Mouse (Mus musculus) myocyte (in vitro differentiated cells): ENCODE results near the gene Nr1i3.

Source experiments
- CEBPB ChIP-seq: IDR thresholded peaks from 2 replicates; pipeline ENCODE4 v1.6.1; 2011; ENCODE audit warnings: mild to moderate bottlenecking, moderate library complexity; ENCODE audit not compliant: poor library complexity, insufficient read depth, severe bottlenecking
- E2F4 ChIP-seq: IDR thresholded peaks from one replicate; pipeline ENCODE4 v1.6.1; 2011; ENCODE audit warnings: mild to moderate bottlenecking, control low read depth, moderate library complexity; ENCODE audit not compliant: insufficient read depth
- MAX ChIP-seq: IDR thresholded peaks from one replicate; pipeline ENCODE4 v1.6.1; 2011; ENCODE audit warnings: low read depth, mild to moderate bottlenecking, control low read depth
- MYOG ChIP-seq, 3 experiments: IDR thresholded peaks; one replicate each; pipeline ENCODE4 v1.6.1; 2011; ENCODE audit warnings: control low read depth in 2 of 3, low read depth in 2 of 3, mild to moderate bottlenecking in 2 of 3; ENCODE audit not compliant: insufficient read length in 2 of 3, control insufficient read depth in 1 of 3, insufficient read depth in 1 of 3
- POLR2A ChIP-seq: IDR thresholded peaks from one replicate; pipeline ENCODE4 v1.6.1; 2011; ENCODE audit warnings: low read depth, mild to moderate bottlenecking, control low read depth, moderate library complexity; ENCODE audit not compliant: insufficient read length
- TCF12 ChIP-seq: IDR thresholded peaks from one replicate; pipeline ENCODE4 v1.6.1; 2011; ENCODE audit warnings: mild to moderate bottlenecking, control low read depth; ENCODE audit not compliant: poor library complexity, insufficient read depth, severe bottlenecking
- USF1 ChIP-seq: IDR thresholded peaks from one replicate; pipeline ENCODE4 v1.6.1; 2011; ENCODE audit warnings: low read depth, mild to moderate bottlenecking, control low read depth, moderate library complexity

DNA sequence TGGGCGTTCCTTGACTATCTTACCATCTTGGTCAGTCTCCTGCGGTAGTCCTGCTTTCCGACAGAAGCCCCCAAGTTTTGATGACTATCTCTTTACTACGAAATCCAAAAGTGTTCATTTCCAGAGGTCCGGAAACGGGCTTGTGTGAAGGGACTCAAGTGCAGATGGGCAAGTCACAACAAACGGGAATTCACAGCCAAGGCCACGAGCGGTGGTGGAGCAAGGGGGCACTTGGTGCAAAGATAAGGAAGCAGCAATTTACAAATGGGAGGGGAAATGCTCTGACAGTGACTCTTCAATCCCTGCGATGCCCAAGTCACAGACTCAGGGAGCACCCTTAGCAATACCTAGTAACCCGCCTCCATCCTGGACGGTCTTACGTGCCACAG is 33.7 kb downstream of the Nr1i3 start:
- TF ChIP-seq MYOG (IDR thresholded peaks at IDR 0.05; ENCODE audit: control insufficient read depth in 1 of 3, insufficient read depth in 1 of 3, insufficient read length in 2 of 3, low read depth in 2 of 3) (no peak), TCF12 (no peak), USF1 (no peak), POLR2A (no peak), CEBPB (no peak), E2F4 (no peak), MAX (no peak)
